Mouse (Mus musculus): ENCODE measurements around the gene Vps13c. TPM values are rescaled to one million over a fixed set of nuclear protein-coding genes. Genes with fewer than 3 reads are reported as not detected.
A peak's percentile ranks its signal among the peaks of the same experiment; 100 is the strongest.

Gene Vps13c
- total RNA-seq, 2 experiments from 2014 or later = 23.6 to 24.1 TPM

GRCm38 (mm10) chr9:67830411-67831358 lies 9.5 kb upstream of the Vps13c start:
- intact Hi-C loops (cut with DNase I) = no loop called here
- DNase-seq = peak; percentile 32 to 42

GRCm38 (mm10) chr9:67831359-67832045 lies 8.7 kb upstream of the Vps13c start:
- DNase-seq = no peak
- intact Hi-C loops (cut with DNase I) = no loop called here

- DNase-seq = peak; percentile 25 to 29
- intact Hi-C loops (cut with DNase I) = no loop called here
These were observed 8.1 kb upstream of the Vps13c start, which contains the start of gene C2cd4a for GRCm38 (mm10) chr9:67832046-67832605. TSS of gene C2cd4a (minus strand) at chr9:67832330.

GRCm38 (mm10) chr9:67834535-67834934 lies 5.7 kb upstream of the Vps13c start:
- no peak for DNase-seq
- intact Hi-C loops (cut with DNase I) = no loop called here

- DNase-seq = no peak
- intact Hi-C loops (cut with DNase I) = no loop called here
These were observed 2.9 kb upstream of the Vps13c start for GRCm38 (mm10) chr9:67837311-67837710.

- DNase-seq = no peak
- intact Hi-C loops (cut with DNase I) = no loop called here
These were observed 2.6 kb downstream of the Vps13c start for GRCm38 (mm10) chr9:67842797-67843196.

GRCm38 (mm10) chr9:67845012-67845411 lies 4.8 kb downstream of the Vps13c start:
- DNase-seq = no peak
- intact Hi-C loops (cut with DNase I) = no loop called here

- intact Hi-C loops (cut with DNase I) = no loop called here
- no peak for DNase-seq
These were observed 5.5 kb downstream of the Vps13c start for GRCm38 (mm10) chr9:67845648-67846047.

GRCm38 (mm10) chr9:67846089-67846488 lies 5.9 kb downstream of the Vps13c start:
- no peak for DNase-seq
- intact Hi-C loops (cut with DNase I) = no loop called here

GRCm38 (mm10) chr9:67847606-67848005 lies 7.4 kb downstream of the Vps13c start:
- intact Hi-C loops (cut with DNase I) = no loop called here
- DNase-seq = no peak

- DNase-seq = no peak
- intact Hi-C loops (cut with DNase I) = no loop called here
These were observed 9.2 kb downstream of the Vps13c start for GRCm38 (mm10) chr9:67849397-67849796.

GRCm38 (mm10) chr9:67849846-67850245 lies 9.7 kb downstream of the Vps13c start:
- intact Hi-C loops (cut with DNase I) = no loop called here
- DNase-seq = no peak

- intact Hi-C loops (cut with DNase I) = no loop called here
- no peak for DNase-seq
These were observed 11.0 kb downstream of the Vps13c start for GRCm38 (mm10) chr9:67851150-67851549.

- intact Hi-C loops (cut with DNase I) = no loop called here
- DNase-seq = no peak
These were observed 20.1 kb downstream of the Vps13c start for GRCm38 (mm10) chr9:67860273-67860672.

- intact Hi-C loops (cut with DNase I) = no loop called here
- DNase-seq = no peak
These were observed 23.1 kb downstream of the Vps13c start for GRCm38 (mm10) chr9:67863332-67863731.

- intact Hi-C loops (cut with DNase I) = no loop called here
These were observed 23.8 kb downstream of the Vps13c start for GRCm38 (mm10) chr9:67864011-67864410.

GRCm38 (mm10) chr9:67865411-67865810 lies 25.2 kb downstream of the Vps13c start:
- intact Hi-C loops (cut with DNase I) = no loop called here
- DNase-seq = no peak

More at GRCm38 (mm10) chr9:67864011-67864410, 23.8 kb downstream of the Vps13c start:
- DNase-seq = no peak

- intact Hi-C loops (cut with DNase I) = no loop called here
- no peak for DNase-seq
These were observed 27.2 kb downstream of the Vps13c start for GRCm38 (mm10) chr9:67867411-67867810.

GRCm38 (mm10) chr9:67869691-67870450 lies 29.7 kb downstream of the Vps13c start:
- no peak for DNase-seq
- intact Hi-C loops (cut with DNase I) = no loop called here

- intact Hi-C loops (cut with DNase I) = loop anchor here (2.0 kb wide), 2 partner anchors 46 to 116 kb away; partner anchors contain the start of gene C2cd4b
- no peak for DNase-seq
These were observed 34.5 kb downstream of the Vps13c start for GRCm38 (mm10) chr9:67874522-67875222.
